Mouse (Mus musculus) megakaryocyte progenitor cell, adult 5-6 weeks (primary cell): ENCODE measurements at regions not wholly inside any gene's neighbourhood (a gene's known extent, or its start where the extent isn't known, plus 50 kb on each side); places are given as distances from the start of the nearest gene placed in this dataset.
A peak's percentile ranks its signal among the peaks of the same experiment; 100 is the strongest.

Experiments used
- ATAC-seq: replicated peaks from 2 replicates; pipeline ENCODE4 v1.8.0; 2016; ENCODE audit warnings: mild to moderate bottlenecking, moderate TSS enrichment, inconsistent platforms; ENCODE audit not compliant: poor library complexity

DNA sequence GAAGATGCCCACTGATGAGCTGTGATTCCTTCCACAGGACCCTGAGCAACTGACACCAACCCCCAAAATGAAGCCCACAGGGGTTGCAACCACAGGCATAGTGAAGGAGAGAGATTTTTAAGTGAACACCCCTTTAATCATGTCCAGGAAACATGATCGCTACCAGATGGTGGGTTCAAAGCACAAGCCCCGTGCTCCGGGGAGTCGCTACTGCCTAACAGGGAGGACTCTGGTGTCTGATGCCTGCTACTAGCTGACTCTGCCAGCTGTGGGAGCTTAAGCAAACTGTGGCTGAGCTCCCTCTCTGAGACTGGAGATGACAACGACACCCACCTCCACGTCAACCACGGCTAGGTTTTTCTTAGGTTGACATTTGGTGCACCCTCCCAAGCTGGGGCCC, 159.7 kb upstream of the Six2 start:
- no peak for ATAC-seq

DNA sequence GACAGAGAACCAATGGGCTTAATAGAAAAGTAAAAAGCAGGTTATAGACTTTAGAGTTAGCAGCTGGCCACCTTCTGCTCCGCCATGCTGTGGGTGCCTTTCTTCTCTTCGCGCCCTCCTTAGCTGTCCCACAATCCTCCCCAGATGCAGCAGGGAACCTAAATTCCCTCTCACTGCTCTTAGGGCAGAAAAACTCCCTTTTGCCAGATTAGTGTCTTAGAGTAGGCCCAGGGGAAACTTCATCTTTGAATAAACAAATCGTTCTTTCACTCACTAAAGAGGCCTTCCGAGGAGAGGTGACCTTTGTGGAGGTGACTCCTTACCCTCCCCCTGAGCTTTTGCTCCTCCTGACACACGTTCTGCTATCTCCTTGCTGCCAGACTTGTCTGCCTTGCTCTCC, 157.0 kb upstream of the Six2 start:
- no peak for ATAC-seq

DNA sequence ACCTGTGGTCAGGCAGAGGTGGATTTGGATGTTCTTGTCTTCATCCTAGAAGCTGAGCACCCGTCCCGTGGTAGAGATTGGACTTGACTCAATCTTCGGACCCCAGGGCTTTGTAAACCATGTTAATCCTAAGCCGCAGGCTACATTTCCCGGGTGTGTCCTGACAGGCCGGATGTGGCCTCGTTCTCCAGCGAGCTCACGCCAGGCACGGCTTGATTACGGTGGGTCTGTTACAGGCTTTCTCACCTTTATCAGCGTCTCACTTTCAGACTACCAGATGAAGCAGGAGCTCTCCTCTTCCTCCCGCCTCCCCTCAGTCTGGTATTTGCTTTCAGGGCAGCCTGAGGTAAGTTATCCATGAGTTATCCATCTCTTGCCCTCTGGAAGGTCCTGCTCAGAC, 156.4 kb upstream of the Six2 start:
- ATAC-seq, result no peak

DNA sequence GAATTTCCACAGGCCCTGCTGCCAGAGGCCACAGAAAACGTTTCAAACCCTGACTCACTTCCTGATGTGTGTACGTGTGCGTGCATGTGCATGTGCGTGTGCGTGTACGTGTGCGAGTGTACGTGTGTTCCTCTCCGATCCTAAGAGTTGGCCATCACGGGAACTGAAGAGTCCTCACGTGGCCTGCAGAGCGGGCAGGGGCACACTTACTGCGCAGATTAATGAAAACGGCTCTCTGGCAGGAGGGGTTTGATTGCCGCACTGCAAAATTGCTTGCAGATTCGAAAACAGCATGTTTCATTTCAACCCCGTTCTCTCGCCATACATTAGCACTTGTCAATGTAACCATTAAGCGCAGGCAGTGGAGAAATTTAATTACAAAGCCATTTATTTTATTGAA, 135.0 kb upstream of the Six2 start:
- no peak for ATAC-seq

DNA sequence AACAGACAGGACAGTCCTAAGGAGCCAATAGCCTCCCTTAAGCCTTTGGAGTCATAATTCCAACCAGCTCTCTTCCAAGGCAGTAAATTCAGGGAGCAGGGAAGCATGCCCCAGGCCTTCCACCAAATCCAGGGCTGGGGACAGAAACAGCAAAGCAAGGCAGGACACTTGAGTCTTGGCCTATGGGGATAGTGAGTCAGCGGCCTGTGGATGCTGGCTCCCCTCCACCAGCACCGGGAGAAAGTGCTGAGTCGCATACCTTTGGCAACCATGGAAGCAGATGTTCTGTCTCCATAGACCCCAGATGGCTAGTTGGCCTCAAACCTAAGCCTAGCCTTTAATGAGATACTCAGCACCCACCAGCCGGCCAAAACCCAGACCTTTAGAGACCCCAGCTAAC, 133.8 kb upstream of the Six2 start:
- peak; percentile 60 for ATAC-seq

DNA sequence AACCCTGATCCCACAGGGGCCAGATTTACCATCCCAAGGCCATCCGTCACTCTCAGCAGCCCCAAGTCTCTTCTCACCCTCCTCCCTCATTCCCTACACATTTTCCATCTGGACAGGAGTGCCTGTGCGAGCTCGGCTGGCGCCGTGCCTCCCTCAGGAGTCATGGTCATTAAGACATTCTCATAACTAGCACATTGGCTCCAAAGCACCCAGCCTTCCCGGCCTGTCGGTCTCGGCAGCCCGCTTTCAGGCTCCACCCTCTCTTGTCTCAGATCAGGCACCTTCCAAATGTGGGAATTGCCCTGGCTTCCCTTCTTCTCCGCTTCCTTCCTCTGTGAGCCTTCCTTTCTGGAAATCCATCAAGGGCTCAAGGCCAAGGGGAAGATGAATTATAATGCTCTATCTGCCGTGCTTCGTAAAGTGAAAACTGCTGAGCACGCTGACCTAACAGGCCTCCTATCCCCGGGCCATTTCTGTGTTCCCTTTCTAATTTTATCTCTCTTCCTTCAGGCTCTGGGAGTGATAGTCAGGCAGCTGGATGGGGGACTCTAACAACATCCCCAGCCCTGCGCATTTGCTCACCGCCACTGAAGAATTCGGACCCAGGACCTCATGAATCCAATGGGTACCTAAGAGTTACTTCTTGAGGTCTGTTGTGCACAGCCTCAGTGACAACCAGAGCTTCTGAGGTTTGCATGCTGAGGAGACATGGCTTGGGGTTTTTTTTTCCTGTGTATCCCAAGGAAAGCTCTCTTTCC, 130.2 kb upstream of the Six2 start:
- no peak for ATAC-seq

DNA sequence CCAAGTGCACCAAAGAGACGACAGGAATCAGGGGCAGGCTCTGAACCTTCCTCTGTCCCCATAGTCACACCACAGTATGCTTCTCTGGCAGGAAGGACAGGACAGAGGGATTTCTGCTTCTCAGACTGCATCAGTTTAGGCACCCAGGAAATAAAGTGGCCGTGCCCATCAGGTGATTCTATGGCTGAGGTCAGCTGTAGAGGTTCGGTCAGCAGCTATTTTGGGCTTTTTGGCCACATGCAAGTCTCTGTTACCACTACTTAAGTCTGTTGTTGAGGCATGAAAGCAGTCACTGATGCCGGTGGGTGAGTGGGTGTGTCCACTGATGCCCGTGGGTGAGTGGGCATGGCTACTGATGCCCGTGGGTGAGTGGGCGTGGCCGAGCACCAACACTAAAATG, 128.4 kb upstream of the Six2 start:
- ATAC-seq, result no peak

DNA sequence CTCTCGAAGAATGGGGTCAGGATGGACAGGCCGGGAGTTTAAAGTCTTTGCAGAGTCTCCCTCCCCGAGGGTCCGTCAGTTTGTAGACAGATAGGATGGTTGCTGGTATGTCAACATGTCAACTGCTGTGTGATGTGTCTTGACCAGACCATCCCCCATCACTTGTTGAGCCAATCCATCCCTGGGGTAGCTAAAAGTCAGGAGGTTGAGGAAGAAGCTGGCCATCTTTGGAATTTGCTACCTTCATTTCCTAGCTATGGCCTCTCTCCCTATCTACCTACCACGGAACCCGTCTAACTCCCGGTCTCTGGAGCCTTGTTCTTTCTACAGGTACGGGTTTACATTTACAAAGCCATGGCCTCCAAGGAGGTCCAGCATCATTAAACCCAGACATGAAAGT, 128.0 kb upstream of the Six2 start:
- ATAC-seq, result no peak

DNA sequence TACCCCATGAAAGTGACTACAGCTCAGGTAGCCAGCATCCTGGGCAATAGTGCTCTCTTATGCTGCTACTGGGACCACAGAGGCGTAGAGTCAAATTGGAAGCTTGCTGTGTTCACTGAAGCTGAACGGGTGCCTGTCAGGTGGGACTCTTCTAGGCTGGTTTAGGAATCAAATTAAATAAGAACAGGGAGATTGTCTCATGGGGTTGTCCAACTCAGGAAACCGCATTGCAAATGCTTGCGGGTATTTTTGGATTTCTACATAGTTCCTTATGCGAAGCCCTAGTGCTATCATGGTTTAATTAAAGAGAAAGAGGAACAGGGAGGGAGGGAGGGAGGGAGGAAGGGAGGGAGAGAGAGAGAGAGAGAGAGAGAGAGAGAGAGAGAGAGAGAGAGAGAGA, 120.5 kb upstream of the Six2 start:
- ATAC-seq, result peak; percentile 88

DNA sequence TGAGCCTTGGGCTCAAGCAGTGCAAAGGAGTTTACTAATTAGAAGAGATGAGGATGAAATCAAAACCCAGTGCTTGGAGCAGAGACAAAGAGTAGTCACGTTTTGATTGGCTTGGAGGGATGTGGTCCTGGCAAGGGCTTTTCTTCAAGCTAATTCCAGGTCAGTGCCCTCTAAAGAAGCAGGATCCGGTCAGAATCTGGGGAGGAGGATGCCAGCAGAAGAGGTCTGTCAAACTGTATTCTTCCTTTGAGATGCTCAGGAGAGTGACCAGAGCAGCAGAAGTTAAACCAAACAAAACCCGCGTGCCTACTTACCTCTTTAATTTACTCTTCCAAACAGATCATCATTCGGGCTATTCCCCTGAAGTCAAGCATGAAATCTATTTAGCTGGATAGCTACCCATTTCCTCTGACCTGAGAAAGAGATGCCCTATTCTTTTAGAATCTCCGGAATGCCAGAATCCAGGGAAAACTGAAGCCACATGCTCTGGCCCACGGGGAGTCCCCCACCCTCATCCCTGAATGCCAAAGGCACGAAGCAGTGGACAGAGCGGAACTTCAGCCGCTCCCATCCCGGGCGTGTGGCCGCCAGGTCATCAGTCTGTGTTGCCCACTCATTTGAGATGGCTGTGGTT, 117.8 kb upstream of the Six2 start:
- no peak for ATAC-seq

DNA sequence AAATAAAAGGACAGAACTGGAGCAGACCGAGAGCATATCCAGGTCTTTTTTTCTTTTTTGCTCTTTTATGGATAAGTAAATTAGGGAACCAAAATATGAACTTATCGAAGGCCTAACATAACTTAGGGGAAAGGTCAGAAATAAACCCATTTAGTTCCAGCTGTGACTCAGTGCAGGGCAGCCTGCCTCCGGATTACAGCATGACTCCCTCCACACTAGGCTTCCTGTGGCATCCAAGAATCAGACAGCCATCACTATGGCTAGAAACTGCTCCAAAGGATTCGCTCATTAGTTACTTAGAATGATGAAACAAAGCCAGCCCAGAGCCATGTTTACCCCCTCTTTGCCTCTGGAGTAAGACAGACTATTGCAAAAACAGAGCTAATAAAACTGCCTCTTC, 116.6 kb upstream of the Six2 start:
- ATAC-seq, result no peak

DNA sequence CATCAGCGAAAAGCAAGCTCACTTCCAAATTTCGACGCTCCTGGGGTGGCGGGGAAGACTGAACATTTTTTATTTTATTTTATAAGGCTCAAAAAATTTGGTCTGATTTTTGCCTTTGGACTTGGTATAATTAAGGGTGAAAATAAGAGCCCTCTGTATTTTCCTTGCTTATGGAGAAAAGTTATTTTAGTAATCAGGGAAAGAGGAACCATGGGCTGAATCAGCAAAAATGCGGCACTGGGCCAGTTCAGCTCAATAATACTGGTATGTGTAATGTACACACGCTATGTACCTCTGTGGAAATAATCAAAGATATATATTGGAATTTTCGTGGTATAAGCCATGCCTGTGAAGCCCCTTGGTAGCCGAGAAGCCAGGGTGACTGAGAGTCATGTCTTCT, 113.7 kb upstream of the Six2 start:
- no peak; the same call in 1 of the 2 replicates for ATAC-seq

DNA sequence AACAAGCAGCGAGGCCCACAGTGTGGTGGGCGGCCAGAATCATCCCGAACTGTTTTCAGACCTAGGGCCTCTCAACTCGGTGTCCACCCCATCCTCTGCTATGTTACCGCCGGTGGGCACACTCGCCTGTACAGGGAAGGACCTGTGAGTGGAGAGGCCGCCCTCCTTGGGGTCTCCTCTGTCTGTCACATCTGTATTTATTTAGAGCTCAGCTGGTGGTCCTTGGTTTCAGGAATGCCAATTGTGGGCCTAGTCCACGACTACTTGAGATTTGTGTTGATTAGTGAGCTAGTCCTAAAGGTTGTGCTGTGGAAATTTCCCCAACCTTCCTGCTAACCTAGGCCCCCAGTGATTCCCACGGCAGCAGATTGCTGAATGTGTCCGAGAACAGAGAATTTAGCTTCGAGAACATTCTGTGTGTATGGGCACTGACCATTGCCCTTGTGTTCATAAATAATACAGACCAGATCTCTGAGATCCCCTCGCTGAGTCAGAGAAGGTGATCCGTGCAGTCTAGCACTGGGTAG, 113.1 kb upstream of the Six2 start:
- ATAC-seq, result no peak

DNA sequence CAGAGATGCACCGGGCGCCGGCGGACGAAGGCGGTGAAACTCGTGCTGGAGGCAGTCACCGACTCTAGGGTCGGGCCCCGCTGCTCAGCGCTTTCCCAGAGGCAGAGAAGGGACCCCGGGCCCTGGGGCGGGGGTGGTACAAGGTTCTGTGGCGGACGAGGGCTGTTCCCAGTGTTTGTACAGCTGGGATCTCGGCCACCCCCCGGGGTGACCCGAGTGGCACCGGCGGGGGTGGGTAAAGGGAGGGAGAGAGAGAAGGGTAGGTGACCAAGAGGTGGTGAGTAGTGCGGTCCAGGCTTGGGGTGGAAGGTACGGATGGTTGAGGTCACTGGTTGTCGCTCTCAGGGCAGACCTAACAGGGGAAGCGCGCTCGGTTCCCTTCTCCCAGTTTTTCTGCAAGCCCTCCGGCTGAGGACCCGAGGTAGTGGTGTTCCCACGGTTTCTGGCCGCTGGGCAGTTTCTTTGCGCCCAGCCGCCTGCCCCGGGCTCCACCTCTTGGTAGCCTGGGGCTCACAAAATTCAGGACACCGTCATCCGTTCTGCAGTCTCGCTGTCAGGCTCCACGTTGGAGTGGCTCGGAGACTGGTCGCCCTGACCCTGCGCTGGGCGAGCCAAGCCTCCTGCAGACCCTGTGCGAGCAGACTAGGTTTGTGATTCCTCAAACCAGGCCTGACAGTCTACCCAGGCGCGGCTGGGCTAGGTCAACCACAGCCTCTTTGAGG, 112.4 kb upstream of the Six2 start:
- peak; percentile 63 for ATAC-seq

DNA sequence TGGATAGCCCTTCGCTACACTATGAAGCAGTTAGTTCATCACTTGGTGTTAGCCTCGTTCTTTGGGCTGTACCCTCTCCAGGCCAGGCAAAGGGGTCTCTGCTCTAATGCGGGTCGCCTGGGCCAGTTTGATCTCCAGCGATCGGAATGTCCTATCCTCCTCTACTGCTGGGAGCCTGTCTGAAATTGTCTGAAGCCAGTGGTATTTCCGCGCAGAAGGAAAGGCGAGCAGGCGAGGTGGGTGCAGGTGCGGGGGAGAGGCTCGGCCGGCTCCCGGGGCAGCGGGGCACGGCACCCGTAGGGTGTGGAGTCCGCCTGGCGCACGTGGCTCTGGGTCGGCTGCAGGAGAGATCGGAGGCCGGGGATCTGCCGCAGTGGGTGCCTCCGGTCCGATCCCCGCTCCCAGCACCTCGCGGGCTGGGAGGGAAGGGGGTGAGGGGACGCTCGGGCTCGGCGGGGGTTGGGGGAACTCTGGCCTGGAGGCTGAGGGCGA, 111.8 kb upstream of the Six2 start:
- peak; percentile 49 for ATAC-seq

DNA sequence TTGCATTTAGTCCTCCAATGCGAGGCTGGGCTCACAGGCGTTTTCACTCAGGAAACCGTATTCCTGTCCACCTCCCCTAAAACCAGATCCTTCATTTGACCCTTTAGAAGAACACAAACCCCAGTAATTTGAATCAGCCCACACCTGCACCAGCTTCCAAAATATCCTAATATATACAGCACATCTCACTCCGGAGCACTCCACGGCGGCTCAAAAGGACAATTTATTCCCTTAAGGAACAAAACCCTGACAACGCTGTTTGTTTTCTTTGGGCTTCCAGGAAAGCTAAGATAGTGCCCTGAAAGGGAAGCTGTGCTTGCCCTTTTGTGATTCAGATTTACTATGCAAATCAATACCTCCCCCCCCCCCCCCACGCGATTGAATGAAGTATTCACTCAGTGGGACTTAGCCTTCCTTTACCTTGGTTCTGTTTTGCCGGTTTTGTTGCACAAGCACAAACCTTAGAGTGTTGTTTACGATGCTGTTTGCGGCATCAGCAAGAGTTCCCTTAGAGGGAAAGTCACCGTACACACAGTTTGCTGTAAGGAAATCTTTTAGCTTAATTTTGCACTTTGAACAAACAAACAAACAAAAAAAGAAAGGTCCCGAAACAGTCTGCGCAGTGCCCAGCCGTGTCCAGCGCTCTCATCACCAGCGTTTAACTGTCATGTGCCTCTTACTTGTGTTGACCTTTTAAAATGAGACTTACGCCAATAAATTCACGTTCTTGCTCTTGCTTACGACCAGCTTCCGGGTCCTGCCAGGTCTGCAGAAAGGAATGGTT, 111.2 kb upstream of the Six2 start:
- ATAC-seq, result no peak

DNA sequence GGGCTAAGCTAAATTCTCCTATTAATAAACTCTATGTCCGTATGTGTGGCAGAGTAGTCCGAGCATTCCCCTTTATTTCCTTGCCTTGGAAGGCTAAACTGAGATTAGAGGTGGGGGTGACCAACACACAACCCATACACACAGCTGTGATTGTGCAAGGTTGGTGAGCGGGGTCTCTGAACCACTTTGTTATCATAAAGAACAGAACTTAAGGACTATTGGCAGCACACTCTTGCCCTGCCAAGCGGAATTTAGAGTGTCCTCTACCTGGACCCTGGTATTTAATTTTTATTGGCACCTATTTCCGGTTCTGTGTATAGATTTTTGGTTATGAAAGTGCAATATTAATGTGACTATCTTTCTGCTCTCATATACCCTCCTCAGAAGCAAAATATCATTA, 109.7 kb upstream of the Six2 start:
- ATAC-seq, result no peak

DNA sequence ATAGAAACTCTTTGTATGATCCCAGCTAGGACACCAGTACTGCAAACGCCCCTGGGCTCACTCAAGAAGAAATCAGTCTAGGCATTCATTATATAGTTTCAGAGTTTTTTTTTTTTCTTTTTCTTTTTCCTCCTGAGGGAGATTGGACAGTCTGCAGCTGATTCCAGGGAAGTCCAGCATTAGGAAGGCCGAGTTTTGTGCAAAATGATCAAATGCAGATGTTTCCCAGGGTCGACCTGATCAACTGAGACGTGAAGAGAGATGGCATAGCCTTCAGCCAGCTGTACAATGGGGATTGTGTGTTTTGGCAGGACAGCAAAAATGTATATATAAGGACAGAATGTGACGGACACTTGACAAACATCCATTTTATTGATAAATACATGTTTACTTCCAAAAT, 107.7 kb upstream of the Six2 start:
- ATAC-seq, result no peak

DNA sequence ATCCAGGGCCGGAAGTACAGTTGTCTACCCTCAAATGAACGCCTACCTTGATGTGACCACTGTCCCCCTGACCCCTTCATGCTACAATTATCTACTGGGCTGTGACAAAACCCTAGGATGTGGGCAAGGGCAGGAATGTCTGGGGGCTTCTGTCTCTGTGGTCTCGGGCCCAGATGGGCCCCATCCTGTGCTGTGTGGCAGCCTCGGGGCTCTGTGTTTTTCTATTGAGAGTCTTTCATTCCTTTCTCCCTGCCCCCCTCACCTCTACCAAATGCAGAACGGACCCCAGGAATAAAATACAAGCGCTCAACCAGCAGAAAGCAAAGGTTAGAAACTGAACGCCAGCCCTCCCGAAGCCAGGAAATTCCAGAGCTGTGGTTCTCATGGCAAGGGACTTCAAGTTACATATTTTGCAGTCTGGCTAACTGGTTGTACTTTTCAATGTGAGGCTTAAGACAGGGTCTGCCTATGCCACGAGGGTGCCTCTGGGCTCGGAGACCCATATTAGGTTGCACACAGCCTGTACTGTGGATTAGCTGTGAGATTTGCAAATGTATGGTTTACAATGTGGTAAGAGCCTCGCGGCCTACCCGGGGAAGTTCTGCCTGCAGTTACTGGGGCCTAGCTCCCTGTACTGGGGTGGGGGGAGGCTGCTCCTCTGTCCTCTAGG, 97.7 kb upstream of the Six2 start:
- no peak for ATAC-seq

DNA sequence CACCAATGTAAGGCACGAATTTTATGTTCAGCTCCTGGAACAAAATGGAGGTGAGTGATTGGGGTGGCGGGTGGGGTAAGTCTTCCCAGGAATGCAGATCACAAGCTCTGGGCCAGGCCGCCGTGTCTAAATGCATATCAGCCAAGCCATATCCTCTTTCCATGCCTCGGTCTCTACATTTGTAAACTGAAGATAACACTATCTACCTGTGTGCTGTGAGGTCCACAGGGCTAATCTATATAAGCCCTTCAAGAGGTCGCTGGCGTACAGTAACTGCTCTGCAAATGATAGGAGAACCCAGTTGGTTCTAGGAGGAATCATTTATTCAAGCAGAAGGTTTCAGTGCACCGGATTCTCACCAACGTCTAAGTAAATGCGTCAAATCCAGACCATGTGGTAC, 92.4 kb upstream of the Six2 start:
- no peak for ATAC-seq

DNA sequence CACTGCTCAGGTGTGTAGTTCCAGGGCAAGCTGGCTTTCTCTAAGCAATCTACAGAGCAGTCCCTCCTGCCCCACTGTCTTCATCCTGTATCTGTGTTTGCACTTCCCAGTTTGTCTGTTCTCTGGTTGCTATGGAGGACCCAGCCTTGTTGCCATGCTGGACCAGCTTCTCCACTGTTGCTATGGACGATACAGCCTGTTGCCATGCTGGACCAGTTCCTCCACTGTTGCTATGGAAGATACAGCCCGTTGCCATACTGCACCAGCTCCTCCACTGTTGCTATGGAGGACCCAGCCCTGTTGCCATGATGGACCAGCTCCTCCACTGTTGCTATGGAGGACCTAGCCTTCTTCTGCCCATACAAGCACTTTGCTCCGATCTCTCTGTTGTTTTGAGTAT, 88.8 kb upstream of the Six2 start:
- no peak for ATAC-seq
